Mouse (Mus musculus) thymus, adult 2 months (tissue): ENCODE results near the gene Dlgap1.

Source experiments
- CTCF ChIP-seq: fragments of 200-500 bp; IDR thresholded peaks from 2 replicates; pipeline ENCODE4 v1.5.1; 2012; ENCODE audit warnings: mild to moderate bottlenecking, control low read depth, low read length, moderate library complexity, borderline replicate concordance; ENCODE audit not compliant: control insufficient read depth, poor library complexity, insufficient read depth; ENCODE audit errors: extremely low read depth
- POLR2A ChIP-seq: fragments of 200-500 bp; IDR thresholded peaks from 2 replicates; pipeline ENCODE4 v1.6.1; 2012; ENCODE audit warnings: mild to moderate bottlenecking, low read length, control low read depth, moderate library complexity; ENCODE audit not compliant: control insufficient read depth, poor library complexity, insufficient read depth; ENCODE audit errors: extremely low read depth

GRCm38 (mm10) chr17:70590506-70590905 is 621.6 kb downstream of the Dlgap1 start:
- TF ChIP-seq CTCF (no peak), POLR2A (no peak)
